Mouse (Mus musculus): ENCODE results near the gene Fam166b.

Gene Fam166b

DNA sequence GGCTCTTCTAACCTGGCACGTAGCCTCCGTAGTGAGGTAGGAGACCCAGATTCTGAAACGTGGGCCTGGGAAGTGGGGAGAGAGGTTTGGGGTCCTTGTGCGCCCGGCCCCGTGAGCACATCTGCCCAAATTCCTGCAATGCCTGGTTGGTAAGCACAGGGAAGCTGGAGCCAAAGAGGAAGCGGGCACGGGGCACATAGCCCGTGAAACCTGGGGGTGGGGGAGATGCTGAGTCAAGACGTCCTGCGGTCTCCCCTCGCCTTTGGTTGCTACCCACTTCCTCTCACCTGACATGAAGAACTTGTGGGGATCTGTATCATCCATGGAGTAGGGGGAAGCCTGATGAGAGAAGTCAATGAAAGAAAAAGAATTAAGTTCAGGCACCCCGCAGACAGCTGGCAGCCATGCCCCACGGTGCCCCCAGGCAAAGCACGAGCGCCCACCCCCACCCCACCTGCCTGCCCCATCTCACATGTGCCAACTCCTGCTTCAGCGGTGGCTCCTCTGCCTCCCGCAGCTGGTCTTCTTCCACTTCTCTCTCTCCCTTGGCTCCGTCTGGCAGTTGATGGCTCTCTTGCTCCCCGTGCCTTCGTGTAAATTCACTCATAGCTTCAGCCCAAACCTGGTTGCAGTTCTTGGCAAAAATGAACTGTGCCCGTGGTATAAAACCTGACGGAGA, 1.3 kb downstream of the Fam166b start:
- DNase-seq: no peak

DNA sequence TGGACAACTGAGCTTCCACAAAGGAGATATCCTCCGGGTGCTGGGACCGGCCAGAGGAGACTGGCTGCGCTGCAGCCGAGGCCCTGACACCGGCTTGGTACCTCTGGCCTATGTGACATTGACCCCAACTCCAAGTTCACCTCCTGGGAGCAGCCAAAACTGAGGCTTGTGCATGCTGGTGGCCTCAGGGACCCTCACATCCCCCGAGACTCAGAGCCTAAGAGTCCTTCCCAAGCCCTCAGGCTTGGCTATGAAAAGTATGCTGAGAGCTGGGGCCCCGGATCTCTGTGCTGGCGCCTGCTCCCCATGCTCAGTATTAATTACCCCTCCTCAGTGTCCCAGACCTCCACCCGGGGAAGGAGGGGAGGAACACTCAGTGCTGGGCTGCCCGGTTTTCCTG, 2.4 kb downstream of the Fam166b start:
- DNase-seq: no peak

DNA sequence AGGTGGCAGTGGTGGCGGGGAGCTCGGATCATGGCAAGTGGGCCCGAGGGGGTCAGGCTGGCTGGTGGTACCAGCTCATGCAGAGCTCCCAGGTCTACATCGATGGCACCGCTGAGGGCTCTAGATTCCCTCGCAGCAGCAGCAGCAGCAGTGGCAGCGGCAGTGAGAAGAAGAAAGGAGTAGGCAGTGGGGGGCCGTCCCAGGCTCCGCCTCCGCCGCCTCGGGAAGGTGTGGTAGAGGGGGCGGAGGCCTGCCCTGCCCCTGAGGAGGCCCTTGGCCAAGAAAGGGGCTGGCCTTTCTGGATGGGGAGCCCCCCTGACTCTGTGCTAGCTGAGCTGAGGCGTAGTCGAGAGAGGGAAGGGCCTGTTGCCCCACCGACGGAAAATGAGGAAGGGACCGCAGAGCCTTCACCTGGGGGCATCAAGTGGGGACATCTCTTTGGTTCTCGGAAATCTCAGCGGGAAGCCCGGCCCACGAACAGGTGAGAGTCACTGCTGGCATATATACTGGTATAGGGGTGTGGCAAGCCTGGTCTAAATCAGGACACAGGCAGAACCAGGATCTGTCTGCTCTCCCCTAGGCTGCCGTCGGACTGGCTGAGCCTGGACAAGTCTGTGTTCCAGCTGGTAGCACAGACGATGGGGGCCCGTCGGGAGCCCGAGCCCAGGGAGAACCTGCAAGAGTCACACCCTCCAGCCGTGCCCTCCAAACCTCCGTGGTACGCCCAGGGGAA, 3.1 kb downstream of the Fam166b start:
- DNase-seq: no peak

- no peak for DNase-seq
Observed at GRCm38 (mm10) chr4:43425197-43425596, 3.7 kb downstream of the Fam166b start.

DNA sequence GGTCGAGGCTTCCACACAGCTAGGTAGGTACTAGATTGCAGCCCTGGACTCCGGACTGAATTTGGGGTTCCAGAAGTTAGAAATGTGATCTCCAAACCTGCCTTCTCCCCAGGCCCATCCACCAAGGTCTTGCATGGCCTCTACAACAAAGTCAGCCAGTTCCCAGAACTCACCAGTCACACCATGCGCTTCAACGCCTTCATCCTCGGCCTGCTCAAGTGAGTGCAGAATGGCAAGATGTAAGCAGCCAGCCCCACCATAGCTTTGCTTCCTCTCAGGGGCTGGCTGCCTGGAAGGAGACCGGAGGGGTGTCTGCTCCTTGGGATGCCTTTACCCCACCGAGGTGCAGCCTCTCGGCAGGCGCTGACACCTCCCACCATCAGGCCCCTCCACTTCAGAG, 4.9 kb downstream of the Fam166b start:
- DNase-seq: no peak

GRCm38 (mm10) chr4:43423267-43423934, 5.5 kb downstream of the Fam166b start:
- DNase-seq: peak; percentile 77

GRCm38 (mm10) chr4:43421632-43422240, 7.2 kb downstream of the Fam166b start:
- DNase-seq: no peak

DNA sequence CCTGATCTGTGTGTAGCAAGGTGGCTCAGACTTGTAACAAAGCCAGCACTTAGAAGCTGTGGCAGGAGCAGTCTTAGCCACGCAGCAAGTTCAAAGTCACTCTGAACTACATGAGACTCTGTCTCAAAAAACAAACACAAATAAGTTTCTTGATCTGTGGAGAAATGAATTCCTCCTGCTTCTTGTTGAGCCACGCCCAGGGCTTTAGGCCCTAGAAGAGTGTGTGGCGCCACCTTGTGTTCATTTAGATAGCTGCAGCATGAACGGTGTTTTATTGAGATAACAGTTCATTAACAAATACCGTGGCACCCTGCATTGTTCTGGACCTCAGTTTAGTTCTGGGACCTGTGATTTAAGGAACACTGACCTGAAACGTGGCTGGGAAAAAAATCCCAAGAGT, 8.6 kb downstream of the Fam166b start:
- DNase-seq: peak; percentile 87

- no peak for DNase-seq
Observed at GRCm38 (mm10) chr4:43419801-43420281, 9.1 kb downstream of the Fam166b start.

DNA sequence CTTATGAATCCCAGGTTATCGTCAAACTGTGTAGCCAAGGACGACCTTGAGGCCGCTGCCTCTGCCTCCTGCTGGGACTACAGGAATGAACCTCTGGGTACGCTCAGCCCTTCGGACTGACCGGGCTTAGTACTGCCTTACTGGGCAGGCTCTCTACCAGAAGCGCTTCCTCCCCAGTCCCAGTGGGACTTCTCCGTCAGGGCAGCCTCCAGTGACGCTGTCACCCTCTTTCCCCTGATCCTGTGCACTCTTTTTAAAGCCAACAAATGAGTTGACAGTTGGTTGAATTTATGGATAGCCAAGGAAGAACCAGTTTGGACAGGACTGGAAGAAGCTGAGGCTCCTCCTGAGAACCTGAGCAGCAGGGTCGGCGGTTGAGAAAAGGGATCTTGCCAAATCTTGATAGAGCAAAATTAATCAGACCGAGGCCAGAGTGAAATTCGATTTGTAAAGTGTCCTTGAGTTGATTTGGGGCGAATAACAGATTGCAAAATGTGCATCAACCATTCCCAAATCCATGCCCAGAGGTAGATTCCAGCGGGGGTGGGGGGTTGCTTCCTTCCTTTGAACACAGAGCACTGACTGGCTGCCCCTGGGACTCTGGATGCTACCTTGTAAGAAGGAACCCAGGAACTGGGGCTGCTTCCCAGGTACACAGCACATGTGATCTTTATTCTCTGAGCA, 9.8 kb downstream of the Fam166b start:
- peak; percentile 64 for DNase-seq

DNA sequence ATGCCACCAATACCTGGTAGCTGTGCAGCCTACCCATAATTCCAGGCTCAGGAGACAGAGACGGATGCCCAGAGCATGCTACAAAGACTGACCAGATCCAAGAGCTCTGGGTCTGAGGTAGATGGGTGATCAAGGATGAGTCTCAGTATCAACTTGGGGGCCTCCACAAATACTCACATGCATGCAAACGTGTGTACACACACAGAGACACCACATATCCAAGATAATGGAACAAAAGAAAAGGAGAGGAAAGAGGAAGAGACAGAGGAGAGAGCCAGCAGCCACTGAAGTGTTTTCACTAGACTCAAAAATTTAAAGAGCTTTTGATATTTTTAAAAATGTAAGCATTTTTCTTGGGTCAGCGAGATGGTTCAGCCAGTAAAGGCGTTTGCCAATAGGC, 10.5 kb downstream of the Fam166b start:
- no peak for DNase-seq

DNA sequence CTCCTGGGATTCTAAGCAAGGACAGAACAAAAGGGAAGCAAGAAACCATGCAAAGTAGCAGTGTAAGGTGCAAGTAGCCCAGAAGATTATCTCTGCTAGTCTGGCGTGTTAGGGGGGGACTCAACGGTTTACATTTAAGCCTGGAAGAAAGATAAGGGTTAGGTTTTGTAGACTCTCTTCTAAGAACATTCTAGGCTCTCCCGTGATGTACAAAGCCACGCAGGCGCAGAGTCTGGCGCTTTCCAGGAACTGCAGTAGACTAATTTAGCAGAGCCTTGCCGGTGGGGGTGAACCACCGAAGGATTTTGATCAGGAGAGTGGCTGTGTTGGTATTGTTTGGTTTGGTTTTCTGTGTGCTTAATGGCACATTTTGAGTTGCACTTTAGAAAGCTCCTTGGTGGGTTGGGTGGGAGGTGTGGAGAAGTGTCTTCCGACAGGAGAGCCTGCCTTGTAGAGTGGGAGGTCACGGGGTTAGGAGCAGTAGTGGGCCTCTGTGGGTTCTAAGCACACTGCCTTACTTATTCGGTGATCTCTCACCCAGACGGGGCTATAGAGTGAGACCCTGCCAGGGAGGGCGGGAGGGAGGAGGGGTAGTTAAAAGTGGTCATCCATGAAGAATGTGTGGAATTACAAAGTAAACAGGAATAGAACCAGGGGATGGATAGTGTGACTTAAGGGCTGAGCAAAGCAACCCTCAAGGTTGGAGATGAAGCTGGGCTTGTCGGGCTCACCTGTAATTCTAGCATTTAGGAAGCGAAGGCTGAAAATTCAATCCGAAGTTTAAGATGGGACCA, 11.5 kb downstream of the Fam166b start:
- no peak for DNase-seq

GRCm38 (mm10) chr4:43416071-43416490, 12.9 kb downstream of the Fam166b start:
- no peak for DNase-seq

DNA sequence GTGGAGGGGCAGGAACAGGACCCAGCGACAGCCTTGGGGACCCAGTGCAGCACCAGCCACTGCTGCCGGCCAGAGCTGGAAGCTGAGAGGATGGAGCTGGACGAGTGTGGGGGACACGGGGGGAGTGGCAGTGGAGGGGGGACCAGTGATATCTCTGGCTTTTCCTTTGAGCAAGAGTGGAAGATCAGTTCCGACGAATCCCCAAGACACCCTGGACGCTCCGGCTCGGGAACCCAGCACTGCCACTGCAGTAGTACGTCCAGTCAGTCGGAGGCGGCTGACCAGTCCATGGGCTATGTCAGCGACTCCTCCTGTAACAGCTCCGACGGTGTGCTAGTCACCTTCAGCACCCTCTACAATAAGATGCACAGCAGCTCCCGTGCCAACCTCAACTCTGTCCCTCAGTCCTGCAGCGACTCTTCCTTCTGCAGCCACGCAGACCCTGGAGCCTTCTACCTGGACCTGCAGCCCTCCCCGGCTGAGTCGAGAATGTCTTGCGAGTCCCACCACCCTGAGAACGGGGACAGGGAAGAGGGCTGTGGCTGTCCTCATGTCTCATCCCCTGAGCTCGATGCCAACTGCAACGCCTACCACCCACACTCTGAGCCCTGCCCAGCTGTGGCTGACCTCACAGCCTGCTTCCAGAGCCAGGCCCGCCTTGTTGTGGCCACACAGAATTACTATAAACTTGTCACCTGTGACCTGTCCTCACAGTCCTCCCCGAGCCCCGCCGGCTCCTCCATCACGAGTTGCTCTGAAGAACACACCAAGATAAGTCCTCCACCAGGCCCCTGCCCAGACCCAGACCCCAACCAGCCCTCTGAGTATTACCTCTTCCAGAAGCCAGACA, 13.5 kb downstream of the Fam166b start:
- DNase-seq: no peak

- no peak for DNase-seq
Observed at GRCm38 (mm10) chr4:43414761-43415160, 14.2 kb downstream of the Fam166b start.

- no peak for DNase-seq
Observed at GRCm38 (mm10) chr4:43407071-43407920, 21.6 kb downstream of the Fam166b start.

- DNase-seq: peak; percentile 71
Observed at GRCm38 (mm10) chr4:43406162-43406971, 22.6 kb downstream of the Fam166b start.

DNA sequence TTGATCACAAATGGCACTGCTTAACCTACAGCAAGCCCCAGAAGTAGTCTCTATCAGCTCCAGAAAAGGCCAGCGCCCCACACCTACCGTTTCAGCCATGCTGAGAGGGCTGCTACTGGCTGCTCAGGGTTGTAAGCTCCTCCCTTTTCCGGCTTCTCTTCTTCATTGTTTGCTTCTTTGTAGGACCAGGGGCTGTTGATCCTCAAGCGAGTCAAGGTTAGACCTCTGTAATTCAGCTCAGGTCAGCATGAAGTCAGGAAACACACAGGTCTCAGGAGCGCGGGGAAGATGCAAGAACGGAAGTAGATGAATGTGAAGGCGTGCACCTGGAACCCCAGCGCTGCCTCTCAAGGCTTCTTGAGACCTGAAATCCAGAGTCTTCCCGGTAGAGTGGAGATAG, 24.2 kb downstream of the Fam166b start:
- no peak for DNase-seq

DNA sequence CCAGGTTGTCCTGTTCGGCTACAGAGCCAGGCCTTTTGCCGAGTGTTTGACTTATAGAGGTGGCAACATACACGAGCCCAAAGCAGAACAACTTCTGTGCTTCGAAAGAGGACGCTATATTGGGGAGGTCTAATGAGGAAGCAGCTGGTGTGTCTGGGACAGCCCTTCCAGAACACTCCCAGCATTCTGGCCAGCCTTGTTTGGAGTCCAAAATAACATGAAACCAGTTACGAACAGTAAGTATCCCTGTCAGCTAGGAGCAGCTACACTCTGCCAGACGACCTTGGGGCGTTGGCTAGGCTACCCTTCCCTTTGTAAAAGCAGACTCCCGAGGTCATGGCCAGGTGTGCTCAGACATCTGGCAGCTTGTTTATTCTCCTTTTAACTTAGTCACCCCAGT, 26.7 kb downstream of the Fam166b start:
- no peak for DNase-seq

Data from kidney, adult 18-20 months (tissue).